Mouse (Mus musculus): Measurements from ENCODE around the gene Mgmt. TPM values are rescaled to one million over a fixed set of nuclear protein-coding genes. Genes with fewer than 3 reads are reported as not detected.

The Mgmt gene
- total and polyA plus RNA-seq, 2 experiments from 2014 or later: 5.4 to 6.4 TPM

GRCm38 (mm10) chr7:137147101-137147500, 252.7 kb downstream of the Mgmt start:
- WGBS: 83% methylated on average over 12 of the region's 12 CpGs
- Histone ChIP-seq H3K27me3 (ENCODE audit: control insufficient read depth, insufficient read depth, low read length) (no peaks in the 10 kb centered on the region), H3K9me3 (replicated peaks; ENCODE audit: control insufficient read depth, low read length) (no peaks in the 10 kb centered on the region; the same call in 1 of the 2 replicates), H3K4me1 (ENCODE audit: control insufficient read depth, insufficient read depth) (no peaks in the 10 kb centered on the region), H3K4me2 (ENCODE audit: low read depth, low read length) (no peak overlapping the region), H3K9ac (replicated peaks; ENCODE audit: low read depth, low read length) (no peak overlapping the region), H3K4me3 (ENCODE audit: low read depth, low read length) (no peak overlapping the region), H3K27ac (ENCODE audit: low read depth) (no peak overlapping the region), H3K36me3 (replicated peaks; ENCODE audit: control insufficient read depth, insufficient read depth, low read length) (no peaks in the 10 kb centered on the region)
- no peak for TF ChIP-seq EP300 (IDR thresholded peaks at IDR 0.05; ENCODE audit: low read depth)
- TF ChIP-seq CTCF (IDR thresholded peaks at IDR 0.05; ENCODE audit: low read depth): no peak
- no peak for DNase-seq (ENCODE audit: low spot score)
- ATAC-seq (ENCODE audit: insufficient read depth, low read depth): no peak

DNA sequence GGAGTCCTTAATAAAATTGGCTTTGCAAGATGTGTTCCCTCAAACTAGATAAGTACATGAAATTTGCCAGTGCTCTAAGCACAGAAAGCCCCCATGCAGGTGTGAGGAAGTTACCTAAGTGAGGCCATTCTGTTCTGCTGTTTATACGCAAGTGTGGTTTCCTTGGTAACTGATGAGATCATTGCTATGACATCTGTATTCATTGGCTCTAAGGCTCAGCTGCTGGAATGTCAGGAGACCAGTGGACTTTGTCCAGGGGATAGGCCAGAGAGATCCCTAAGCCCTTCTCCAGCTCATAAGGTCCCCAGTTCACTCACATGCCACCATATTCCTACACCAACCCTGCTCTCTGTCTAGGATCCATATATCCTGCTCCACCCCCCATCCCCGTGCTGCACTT, 257.4 kb downstream of the Mgmt start:
- Histone ChIP-seq H3K36me3 (replicated peaks; ENCODE audit: control insufficient read depth, insufficient read depth, low read length) (no peaks in the 10 kb centered on the region), H3K27me3 (ENCODE audit: control insufficient read depth, insufficient read depth, low read length) (no peaks in the 10 kb centered on the region), H3K4me1 (ENCODE audit: control insufficient read depth, insufficient read depth) (no peaks in the 10 kb centered on the region), H3K4me3 (ENCODE audit: low read depth, low read length) (no peak overlapping the region), H3K4me2 (ENCODE audit: low read depth, low read length) (no peak overlapping the region), H3K27ac (ENCODE audit: low read depth) (no peak overlapping the region), H3K9me3 (replicated peaks; ENCODE audit: control insufficient read depth, low read length) (no peaks in the 10 kb centered on the region), H3K9ac (replicated peaks; ENCODE audit: low read depth, low read length) (no peak overlapping the region)
- WGBS: 77% methylated on average over 2 of the region's 2 CpGs
- DNase-seq (ENCODE audit: low spot score) (no peak), ATAC-seq (ENCODE audit: insufficient read depth, low read depth) (no peak)
- TF ChIP-seq EP300 (IDR thresholded peaks at IDR 0.05; ENCODE audit: low read depth) (no peak), CTCF (IDR thresholded peaks at IDR 0.05; ENCODE audit: low read depth) (no peak)

DNA sequence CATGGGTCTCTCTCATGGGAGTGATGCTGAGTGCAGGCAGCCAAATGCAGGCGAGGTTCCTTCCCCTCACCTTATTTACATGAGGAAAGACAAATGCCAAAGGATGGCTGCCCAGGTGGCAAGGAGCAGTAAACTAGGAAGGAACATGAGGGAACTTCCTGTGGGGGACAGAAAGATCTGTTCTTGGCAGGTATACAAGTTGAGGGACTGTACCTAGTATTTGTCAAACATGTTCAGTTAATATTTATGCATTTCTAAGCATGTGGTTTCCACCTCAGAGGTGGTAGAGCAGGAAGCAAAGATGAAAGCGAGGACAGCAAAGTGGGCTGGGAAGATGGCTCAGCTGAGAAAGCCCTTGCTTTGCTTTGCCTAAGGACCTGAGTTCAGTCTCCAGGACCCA, 260.2 kb downstream of the Mgmt start:
- Histone ChIP-seq H3K36me3 (replicated peaks; ENCODE audit: control insufficient read depth, insufficient read depth, low read length) (no peaks in the 10 kb centered on the region), H3K9me3 (replicated peaks; ENCODE audit: control insufficient read depth, low read length) (no peaks in the 10 kb centered on the region), H3K27ac (ENCODE audit: low read depth) (no peak overlapping the region), H3K4me3 (ENCODE audit: low read depth, low read length) (no peak overlapping the region), H3K4me2 (ENCODE audit: low read depth, low read length) (no peak overlapping the region), H3K4me1 (ENCODE audit: control insufficient read depth, insufficient read depth) (no peaks in the 10 kb centered on the region), H3K9ac (replicated peaks; ENCODE audit: low read depth, low read length) (no peak overlapping the region), H3K27me3 (ENCODE audit: control insufficient read depth, insufficient read depth, low read length) (no peaks in the 10 kb centered on the region)
- DNase-seq (ENCODE audit: low spot score) (no peak), ATAC-seq (ENCODE audit: insufficient read depth, low read depth) (no peak)
- WGBS: 66% methylated on average over 2 of the region's 2 CpGs
- TF ChIP-seq CTCF (IDR thresholded peaks at IDR 0.05; ENCODE audit: low read depth) (no peak), EP300 (IDR thresholded peaks at IDR 0.05; ENCODE audit: low read depth) (no peak)

GRCm38 (mm10) chr7:137159086-137159485, 264.7 kb downstream of the Mgmt start:
- no peaks in the 10 kb centered on the region for H3K9me3 ChIP-seq (replicated peaks; ENCODE audit: control insufficient read depth, low read length)
- DNase-seq (ENCODE audit: low spot score) (no peak), ATAC-seq (ENCODE audit: insufficient read depth, low read depth) (no peak)
- H3K27ac ChIP-seq (ENCODE audit: low read depth): no peak overlapping the region
- H3K36me3 ChIP-seq (replicated peaks; ENCODE audit: control insufficient read depth, insufficient read depth, low read length): no peaks in the 10 kb centered on the region
- no peak overlapping the region for H3K4me2 ChIP-seq (ENCODE audit: low read depth, low read length)
- H3K4me3 ChIP-seq (ENCODE audit: low read depth, low read length): no peak overlapping the region
- H3K27me3 ChIP-seq (ENCODE audit: control insufficient read depth, insufficient read depth, low read length): no peaks in the 10 kb centered on the region
- TF ChIP-seq CTCF (IDR thresholded peaks at IDR 0.05; ENCODE audit: low read depth): no peak
- H3K4me1 ChIP-seq (ENCODE audit: control insufficient read depth, insufficient read depth): no peaks in the 10 kb centered on the region
- no peak overlapping the region for H3K9ac ChIP-seq (replicated peaks; ENCODE audit: low read depth, low read length)

GRCm38 (mm10) chr7:137172278-137172677, 277.9 kb downstream of the Mgmt start:
- no peak for ATAC-seq (ENCODE audit: insufficient read depth, low read depth)

More at GRCm38 (mm10) chr7:137172278-137172677, 277.9 kb downstream of the Mgmt start:
- 69% methylated on average over 9 of the region's 9 CpGs for WGBS
- H3K9ac ChIP-seq (replicated peaks; ENCODE audit: low read depth, low read length): no peak overlapping the region
- H3K9me3 ChIP-seq (replicated peaks; ENCODE audit: control insufficient read depth, low read length): no peaks in the 10 kb centered on the region
- H3K27ac ChIP-seq (ENCODE audit: low read depth): no peak overlapping the region
- H3K4me2 ChIP-seq (ENCODE audit: low read depth, low read length): no peak overlapping the region
- no peak overlapping the region for H3K4me3 ChIP-seq (ENCODE audit: low read depth, low read length)
- TF ChIP-seq CTCF (IDR thresholded peaks at IDR 0.05; ENCODE audit: low read depth) (no peak), EP300 (IDR thresholded peaks at IDR 0.05; ENCODE audit: low read depth) (no peak)
- DNase-seq (ENCODE audit: low spot score): no peak
- no peaks in the 10 kb centered on the region for H3K36me3 ChIP-seq (replicated peaks; ENCODE audit: control insufficient read depth, insufficient read depth, low read length)
- no peaks in the 10 kb centered on the region for H3K27me3 ChIP-seq (ENCODE audit: control insufficient read depth, insufficient read depth, low read length)
- H3K4me1 ChIP-seq (ENCODE audit: control insufficient read depth, insufficient read depth): no peaks in the 10 kb centered on the region

All from heart, postnatal 0 days (tissue).